Mouse (Mus musculus) intestine, embryonic 16.5 days (tissue): ENCODE measurements around the gene Sdc3. TPM values are rescaled to one million over a fixed set of nuclear protein-coding genes. Genes with fewer than 3 reads are reported as not detected.
A peak's percentile ranks its signal among the peaks of the same experiment; 100 is the strongest.

Experiments
- ATAC-seq: fragments of 200-750 bp; cut with Nextera tagmentation; 2 replicates; pipeline ENCODE4 v1.8.0; 2017; ENCODE audit warnings: moderate TSS enrichment, moderate library complexity
- H3K27ac ChIP-seq: fragments of 300-500 bp; sonication (generic); 2 replicates; pipeline ENCODE4 v1.5.1; 2014; ENCODE audit warnings: mild to moderate bottlenecking, low read length
- H3K27me3 ChIP-seq: fragments of 300-500 bp; sonication (generic); replicated peaks from 2 replicates; pipeline ENCODE4 v1.6.1; 2014; ENCODE audit warnings: low read length, control low read depth, mixed read lengths; ENCODE audit not compliant: control insufficient read depth, insufficient read depth
- H3K36me3 ChIP-seq: fragments of 300-500 bp; sonication (generic); 2 replicates; pipeline ENCODE4 v1.6.1; 2014; ENCODE audit warnings: low read length, control low read depth; ENCODE audit not compliant: control insufficient read depth, insufficient read depth
- H3K4me1 ChIP-seq: fragments of 300-500 bp; sonication (generic); 2 replicates; pipeline ENCODE4 v1.6.1; 2014; ENCODE audit warnings: low read length, control low read depth, mixed read lengths; ENCODE audit not compliant: control insufficient read depth, insufficient read depth
- H3K4me2 ChIP-seq: fragments of 300-500 bp; sonication (generic); 2 replicates; pipeline ENCODE4 v1.6.1; 2014; ENCODE audit warnings: low read depth, low read length, control low read depth
- H3K4me3 ChIP-seq: fragments of 300-500 bp; sonication (generic); 2 replicates; pipeline ENCODE4 v1.5.1; 2014; ENCODE audit warnings: mild to moderate bottlenecking, low read length
- H3K9ac ChIP-seq: fragments of 300-500 bp; sonication (generic); 2 replicates; pipeline ENCODE4 v1.6.1; 2014; ENCODE audit warnings: low read depth, low read length
- H3K9me3 ChIP-seq: fragments of 300-500 bp; sonication (generic); 2 replicates; pipeline ENCODE4 v1.6.1; 2016; ENCODE audit warnings: low read length, control low read depth; ENCODE audit not compliant: control insufficient read depth
- WGBS: fragments of 180-500 bp; shearing (Covaris S2); extraction: QIAGEN DNeasy Blood & Tissue Kit; methylation state at CpG from one replicate; pipeline ENCODE4 v1.1.7; 2014; 5-methylcytosine and 5-hydroxymethylcytosine counted together
- polyA plus RNA-seq: library from polyadenylated mRNA; unstranded; fragments of >200 nt; fragmentation: Nextera tagmentation; extraction: Ambion mirVana; gene quantifications from 2 replicates; pipeline ENCODE4 v1.2.1, GENCODE M21; 2015

The Sdc3 gene
- polyA plus RNA-seq, 1 experiment from 2014 or later: 12.3 TPM

- Histone ChIP-seq H3K27me3 (no peaks in the 10 kb centered on the region), H3K4me3 (no peak overlapping the region), H3K36me3 (no peaks in the 10 kb centered on the region), H3K4me2 (no peak overlapping the region), H3K4me1 (peaks cover 5% of the 10 kb centered on the region; the same call in 1 of the 2 replicates), H3K9ac (no peak overlapping the region), H3K9me3 (no peaks in the 10 kb centered on the region), H3K27ac (no peak overlapping the region)
- 57% methylated on average over 11 of the region's 11 CpGs for WGBS
- no peak for ATAC-seq
These were observed 80.1 kb downstream of the Sdc3 start for GRCm38 (mm10) chr4:130872414-130872813.

- 80% methylated on average over 5 of the region's 5 CpGs for WGBS
- Histone ChIP-seq H3K4me2 (no peak overlapping the region), H3K4me1 (peaks cover 5% of the 10 kb centered on the region; the same call in 1 of the 2 replicates), H3K27me3 (no peaks in the 10 kb centered on the region), H3K9ac (no peak overlapping the region), H3K4me3 (no peak overlapping the region), H3K27ac (no peak overlapping the region), H3K9me3 (no peaks in the 10 kb centered on the region), H3K36me3 (no peaks in the 10 kb centered on the region)
- no peak for ATAC-seq
These were observed 81.1 kb downstream of the Sdc3 start for GRCm38 (mm10) chr4:130873440-130873839.

DNA sequence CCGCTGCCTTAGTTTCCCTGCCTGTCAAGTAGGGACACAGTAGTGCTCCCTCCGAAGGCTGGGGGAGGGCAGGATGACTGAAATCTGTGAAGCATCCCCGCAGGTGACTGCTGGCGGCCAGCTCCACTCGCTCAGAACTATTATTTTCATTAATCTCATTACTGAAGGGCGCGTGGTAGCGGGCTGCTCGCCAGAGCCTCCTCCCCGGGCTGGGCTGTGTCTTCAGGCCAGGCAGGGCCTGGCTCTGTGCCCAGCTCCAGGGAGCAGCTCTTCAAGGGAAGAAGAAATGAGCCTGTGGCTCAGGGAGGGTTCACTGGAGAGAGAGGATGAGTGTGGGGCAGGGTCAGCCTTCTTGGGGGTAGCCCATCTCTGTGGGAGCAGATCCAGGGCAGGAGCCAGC lies 82.3 kb downstream of the Sdc3 start:
- Histone ChIP-seq H3K27me3 (no peaks in the 10 kb centered on the region), H3K36me3 (no peaks in the 10 kb centered on the region), H3K4me2 (no peak overlapping the region), H3K9ac (no peak overlapping the region), H3K4me1 (peaks cover 5% of the 10 kb centered on the region; the same call in 1 of the 2 replicates), H3K27ac (no peak overlapping the region), H3K9me3 (no peaks in the 10 kb centered on the region), H3K4me3 (no peak overlapping the region)
- 17% methylated on average over 10 of the region's 10 CpGs for WGBS
- peak; percentile 75 for ATAC-seq

Other genes with a start within 250 kb of the Sdc3 start
- gene Nkain1, start 218.4 kb upstream of the Sdc3 start, polyA plus RNA-seq: 0.15 TPM in 1 of 2 replicates, not detected in the other
- gene Pum1, start 129.2 kb upstream of the Sdc3 start, polyA plus RNA-seq: 57.8 and 60.8 TPM in 2 replicates
- gene Laptm5, start 120.6 kb downstream of the Sdc3 start, polyA plus RNA-seq: 33.1 and 38.7 TPM in 2 replicates
- gene Matn1, start 151.8 kb downstream of the Sdc3 start, polyA plus RNA-seq: not detected in 2 replicates